1 mouse cellular context compared by ENCODE assay signal in the genomic region with DNA sequence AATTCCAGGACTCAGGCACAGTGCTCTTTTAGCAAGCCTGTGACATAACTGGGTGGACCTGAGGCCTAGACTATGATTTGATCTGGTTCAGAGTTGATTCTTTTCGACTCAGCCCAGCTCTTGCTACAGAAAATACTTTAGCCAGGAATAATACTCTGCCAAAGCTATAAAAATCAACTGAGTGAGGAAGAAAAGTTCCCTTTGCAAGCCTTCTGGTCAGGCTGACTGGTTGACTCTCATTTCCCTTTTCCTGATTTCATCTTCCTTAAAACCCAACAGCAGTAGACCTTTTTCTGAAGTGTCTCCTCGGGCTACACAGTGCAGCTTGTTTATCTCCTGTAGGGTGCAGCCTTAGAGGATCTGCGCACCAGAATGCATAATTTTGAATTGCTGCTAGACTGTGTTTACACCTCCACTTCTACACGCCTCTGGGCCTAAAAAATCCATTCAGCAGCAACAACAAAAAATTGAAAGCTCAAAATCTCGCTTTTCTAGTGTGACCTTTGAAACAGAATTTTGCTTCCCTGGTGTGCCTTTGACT.
TF ChIP-seq lines count a peak whose summit lies in the region.

No protein-coding gene starts in this region.

TF ChIP-seq in MEL, 35 proteins besides CTCF, POLR2A, EP300 and RAD21 (continued from another document):
- no peak for TF ChIP-seq MYC (IDR thresholded peaks at IDR 0.05; ENCODE audit: low read depth, low read length)
